Mouse (Mus musculus) monocyte, adult 59 days (primary cell): ENCODE results near the gene Apon. TPM values are rescaled to one million over a fixed set of nuclear protein-coding genes. Genes with fewer than 3 reads are reported as not detected.

Source experiments
- total RNA-seq, 2 experiments: library from RNA; stranded (reverse); gene quantifications; one replicate each; pipeline ENCODE4 v1.2.4; 2023

Gene Apon
- total RNA-seq = not detected

DNA sequence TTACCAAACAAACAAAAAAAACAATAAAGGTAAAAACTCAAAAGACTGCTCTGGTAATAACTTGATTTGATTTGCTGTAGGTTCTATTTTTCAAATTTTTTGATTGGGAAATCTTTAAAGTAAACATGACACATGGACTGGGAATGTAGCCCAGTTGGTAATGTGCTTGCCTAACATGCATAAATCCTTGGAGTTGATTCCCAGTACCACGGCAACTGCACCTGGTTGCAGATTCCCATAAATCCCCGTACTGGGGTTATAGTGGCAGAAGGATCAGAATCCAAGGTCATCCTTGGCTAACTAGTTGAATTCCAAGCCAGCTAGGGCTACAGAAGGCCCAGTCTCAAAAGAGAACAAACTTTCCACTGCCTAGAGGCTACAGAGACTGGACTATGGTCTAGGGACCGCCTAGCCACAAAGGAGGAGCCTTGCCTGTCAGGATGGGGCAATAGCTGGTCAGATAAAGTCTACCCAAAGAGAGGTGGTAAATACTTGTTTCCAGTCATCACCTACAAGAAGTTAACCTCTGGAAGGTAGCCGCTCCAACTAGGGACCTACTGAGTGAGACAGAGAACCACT lies at the start of gene Apon:
Apon (plus strand) TSS at position 420 of the 579 bp plus-strand sequence.

DNA sequence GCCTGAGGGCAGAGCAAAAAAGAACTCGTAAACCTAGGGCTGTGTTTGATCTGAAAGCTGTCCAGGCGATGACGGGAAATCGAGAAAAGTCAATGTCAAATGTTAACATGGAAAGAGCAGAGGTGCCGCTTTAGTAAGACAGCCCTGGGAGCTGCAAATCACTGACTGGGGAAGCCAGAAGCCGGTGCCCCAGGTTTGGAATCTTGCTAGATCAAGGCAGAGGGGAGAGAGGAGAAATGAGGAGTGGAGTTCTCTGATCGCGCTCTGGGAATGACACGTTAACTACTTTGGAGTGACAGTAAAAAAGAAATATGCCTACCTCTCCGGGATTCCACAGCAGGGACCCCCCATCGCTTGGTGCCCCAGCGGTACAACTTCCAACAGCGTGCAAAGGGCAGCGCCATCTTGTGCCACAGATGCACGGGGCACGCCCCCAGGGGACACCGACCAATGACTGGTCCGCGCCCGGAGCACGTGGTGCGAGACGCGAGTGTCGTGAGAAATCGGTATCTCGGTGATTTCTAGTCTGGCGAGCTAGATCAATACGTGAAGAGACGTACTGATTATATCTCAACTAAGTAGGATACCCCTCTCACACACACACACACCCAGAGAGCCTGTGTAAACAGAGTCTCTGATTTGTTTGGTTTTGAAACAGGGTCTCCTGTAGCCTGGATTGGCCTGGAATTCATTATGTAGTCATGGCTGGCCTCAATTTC lies 42.3 kb upstream of the Apon start, which contains the start of gene Spryd4:
Spryd4 (minus strand) TSS at position 418 of the 719 bp plus-strand sequence.

DNA sequence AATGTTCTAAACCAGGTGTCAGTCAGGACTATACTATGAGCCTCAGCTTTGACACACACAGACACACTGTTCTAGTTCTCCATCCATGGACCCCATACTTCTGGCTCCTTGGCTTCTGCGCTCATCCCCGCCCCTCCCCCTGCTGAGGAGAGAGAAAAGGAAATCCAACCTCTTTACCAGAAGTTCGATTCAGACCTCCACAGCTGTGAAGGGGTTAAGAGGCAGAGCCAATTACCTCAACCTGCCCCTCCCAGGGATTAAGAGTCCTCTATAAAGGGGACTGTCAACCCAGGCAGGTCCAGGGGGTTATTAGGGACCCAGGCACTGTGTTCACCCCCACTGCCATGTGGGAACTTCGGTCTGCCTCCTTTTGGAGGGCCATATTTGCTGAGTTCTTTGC lies 28.4 kb upstream of the Apon start, which contains the start of gene Mip:
Mip (plus strand) TSS at position 301 of the 400 bp plus-strand sequence.

DNA sequence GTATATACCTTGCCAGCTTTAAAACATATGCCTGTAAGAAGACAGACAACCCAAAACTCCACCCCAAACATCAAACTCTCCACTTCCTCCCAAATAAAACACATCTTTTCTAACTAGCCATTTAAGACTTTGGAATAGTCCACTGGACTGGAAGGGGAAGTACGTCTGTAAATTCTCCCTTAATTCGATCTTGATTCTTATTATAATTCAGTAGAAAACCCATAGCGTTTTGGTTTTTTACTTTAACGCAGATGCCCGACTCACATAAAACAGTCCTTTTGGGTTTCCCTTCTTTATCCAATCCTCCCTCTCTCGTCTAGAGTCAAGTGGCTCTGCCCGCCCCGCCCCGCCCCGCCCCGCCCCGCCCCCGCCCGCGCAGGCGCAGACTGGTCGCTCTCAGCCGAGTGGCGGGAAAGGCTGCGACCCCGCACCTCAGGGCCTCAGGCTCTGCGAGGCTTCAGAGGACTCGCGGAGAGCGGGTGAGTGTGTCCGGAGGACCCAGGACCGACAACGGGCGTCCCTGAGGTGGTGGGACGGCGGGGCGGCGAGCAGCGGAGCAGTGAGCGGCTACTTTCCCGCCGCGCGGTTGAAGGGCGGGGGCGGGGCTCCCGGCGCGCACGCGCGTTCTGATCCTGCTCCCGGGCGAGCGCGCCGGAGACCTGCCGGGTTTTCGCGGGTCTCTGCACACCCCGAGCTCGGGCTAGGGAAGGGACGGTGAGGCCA lies 22.0 kb upstream of the Apon start, which contains the start of gene Timeless:
Timeless (plus strand) TSS at position 369 of the 723 bp plus-strand sequence.

DNA sequence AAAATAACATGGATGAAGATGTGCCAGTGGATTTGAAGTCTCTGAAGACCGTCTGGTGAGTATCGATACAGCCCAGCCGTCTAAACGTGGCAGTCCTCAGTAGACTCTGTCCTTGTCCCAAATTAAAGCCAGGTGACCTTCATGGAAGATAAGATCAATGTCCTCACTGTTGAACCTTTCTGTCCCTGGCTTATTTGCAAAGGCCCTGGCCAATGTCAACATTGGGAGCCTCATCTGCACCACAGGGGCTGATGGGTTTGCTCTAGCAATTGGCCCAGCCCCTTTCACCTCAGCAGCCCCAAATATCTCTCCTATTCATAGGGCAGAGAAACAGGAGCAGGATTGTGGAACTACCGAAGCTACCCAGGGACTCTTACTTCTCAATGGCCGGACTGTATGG lies 14.5 kb downstream of the Apon start, which contains the start of gene Apof:
Apof (plus strand) TSS at position 301 of the 400 bp plus-strand sequence.

DNA sequence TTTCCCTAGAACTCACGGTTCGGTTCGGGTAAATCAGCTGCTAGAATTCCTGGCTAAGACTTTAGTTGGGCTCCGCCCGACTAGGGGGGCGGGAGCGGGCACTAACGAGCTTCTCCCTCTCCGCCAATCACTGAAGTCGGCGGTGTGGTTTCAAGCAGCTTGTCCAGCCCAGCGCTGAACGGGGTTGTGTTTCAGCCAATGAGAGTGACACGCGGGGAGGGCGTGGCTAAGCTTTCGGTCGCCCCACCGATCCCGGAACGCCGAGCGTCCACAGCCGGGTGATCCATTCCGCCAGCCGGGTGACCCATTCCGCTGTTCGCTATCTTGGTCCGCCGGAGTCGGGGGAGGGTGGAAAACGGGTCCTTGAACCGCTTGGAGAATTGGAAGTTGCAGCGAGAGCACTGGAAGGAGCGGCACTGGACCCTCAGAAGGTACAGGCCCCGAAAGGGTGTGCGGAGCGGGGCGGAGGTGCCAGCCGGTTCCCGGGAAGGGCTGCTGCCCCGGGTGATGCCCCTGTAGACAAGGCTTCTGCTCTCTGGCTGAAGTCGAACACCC lies 16.5 kb downstream of the Apon start, which contains the start of gene Stat2:
Stat2 (plus strand) TSS at position 273 of the 555 bp plus-strand sequence.

DNA sequence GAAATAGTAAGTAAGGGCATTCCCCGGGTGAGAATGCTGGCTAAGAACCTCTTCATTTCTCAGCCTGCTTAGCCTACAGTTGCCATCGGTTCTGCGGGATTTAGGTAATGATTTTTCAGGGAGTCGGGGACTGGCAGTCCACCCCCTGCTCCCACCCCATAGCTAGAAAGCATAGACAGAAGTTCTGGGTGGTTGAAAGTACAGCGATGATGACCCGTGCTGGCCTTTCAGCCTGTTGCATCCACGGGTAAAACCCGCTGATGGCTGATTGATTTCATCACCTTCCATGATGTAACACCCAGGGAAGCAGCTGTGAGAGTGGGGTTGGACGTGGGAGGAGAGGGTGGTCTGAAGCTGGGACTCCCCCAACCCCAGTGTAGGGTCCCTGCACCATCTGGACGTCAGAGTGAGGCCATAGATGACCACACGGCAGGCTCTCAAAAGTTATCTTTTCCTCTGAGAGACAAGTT lies 44.8 kb downstream of the Apon start, which contains the start of gene Il23a:
Il23a (minus strand) TSS at position 51 of the 470 bp plus-strand sequence.

DNA sequence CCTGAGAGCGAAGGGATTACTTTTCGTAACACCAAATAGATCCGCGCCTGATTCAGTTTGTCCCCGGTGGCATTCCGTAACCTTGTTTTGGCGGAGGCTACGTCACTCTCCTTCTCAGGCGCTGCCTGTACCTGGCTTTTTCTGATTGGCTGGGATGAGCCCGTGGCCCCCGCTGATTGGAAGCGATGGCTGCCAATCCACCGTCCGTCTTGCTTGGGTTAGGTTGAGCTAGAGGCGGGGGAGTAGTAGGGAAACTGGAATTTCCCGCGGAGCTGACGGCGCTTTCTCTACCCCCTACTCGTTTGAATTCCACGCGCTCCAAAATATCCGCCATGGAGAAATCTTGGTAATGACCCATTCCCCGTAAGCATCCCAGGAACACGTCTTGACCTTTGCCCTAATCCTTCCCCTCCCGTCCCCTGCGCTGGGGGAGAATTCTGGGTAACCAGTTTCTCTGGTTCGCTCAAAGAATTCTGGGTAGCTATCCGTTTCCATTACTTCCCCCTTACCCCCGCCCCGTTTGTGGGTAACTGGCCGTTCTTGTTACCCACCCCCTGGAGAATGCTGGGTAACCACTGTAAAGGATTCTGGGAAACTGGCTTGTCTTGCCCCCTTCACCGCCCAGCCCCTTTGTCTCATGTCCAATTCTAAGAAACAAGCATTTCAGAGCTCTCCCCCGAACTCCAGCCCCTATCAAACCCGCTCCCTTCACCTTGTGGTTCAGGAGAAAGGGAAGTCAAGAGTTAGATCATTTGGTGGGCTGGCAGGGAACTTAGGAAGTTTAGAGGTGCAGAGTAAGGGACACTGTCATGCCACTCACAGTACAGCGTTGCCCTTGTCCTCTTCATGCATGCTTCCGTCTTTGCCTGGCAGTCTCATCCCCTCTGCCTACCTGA lies 49.5 kb downstream of the Apon start, which contains the start of gene Pan2:
Pan2 (plus strand) TSS at position 210 of the 896 bp plus-strand sequence.

Other genes starting within 250 kb of the Apon start
- not detected for gene Hsd17b6, start 246.5 kb upstream of the Apon start, total RNA-seq
- 1 to 10 TPM; 2.9 to 3.5 TPM for gene Prim1, start 238.9 kb upstream of the Apon start, total RNA-seq
- 100 to 1,000 TPM; 568 to 584 TPM for gene Naca, start 218.5 kb upstream of the Apon start, total RNA-seq
- 100 to 1,000 TPM; 107 to 108 TPM for gene Ptges3, start 195.1 kb upstream of the Apon start, total RNA-seq
- gene Atp5b, start 170.8 kb upstream of the Apon start, total RNA-seq = 100 to 1,000 TPM; 488 to 502 TPM
- 100 to 1,000 TPM; 107 to 114 TPM for gene Baz2a, start 162.5 kb upstream of the Apon start, total RNA-seq
- 10 to 100 TPM; 23.0 to 27.1 TPM for gene Rbms2, start 73.8 kb upstream of the Apon start, total RNA-seq
- gene Gls2, start 59.6 kb upstream of the Apon start, total RNA-seq = not detected
- 1 to 10 TPM; 8.9 to 9.2 TPM for gene Spryd4, start 42.3 kb upstream of the Apon start, total RNA-seq
- gene Mip, start 28.3 kb upstream of the Apon start, total RNA-seq = not detected
- gene Timeless, start 22.0 kb upstream of the Apon start, total RNA-seq = 1 to 10 TPM; 4.3 to 4.9 TPM
- gene Apof, start 14.6 kb downstream of the Apon start, total RNA-seq = not detected
- gene Stat2, start 16.5 kb downstream of the Apon start, total RNA-seq = 100 to 1,000 TPM in 1 of 2 experiments, 10 to 100 TPM in 1; 93.6 to 100 TPM
- gene Il23a, start 44.7 kb downstream of the Apon start, total RNA-seq = not detected
- 10 to 100 TPM; 30.6 to 31.6 TPM for gene Pan2, start 49.2 kb downstream of the Apon start, total RNA-seq
- 10 to 100 TPM; 39.9 to 48.2 TPM for gene Cnpy2, start 68.4 kb downstream of the Apon start, total RNA-seq
- 100 to 1,000 TPM; 101 to 110 TPM for gene Cs, start 83.6 kb downstream of the Apon start, total RNA-seq
- gene Coq10a, start 114.9 kb downstream of the Apon start, total RNA-seq = 10 to 100 TPM; 25.6 to 35.8 TPM
- gene Ankrd52, start 123.0 kb downstream of the Apon start, total RNA-seq = 10 to 100 TPM; 47.1 to 49.2 TPM
- not detected for gene Slc39a5, start 147.1 kb downstream of the Apon start, total RNA-seq
- gene Nabp2, start 157.4 kb downstream of the Apon start, total RNA-seq = 10 to 100 TPM; 42.7 to 46.3 TPM
- 10 to 100 TPM; 50.3 to 51.2 TPM for gene Rnf41, start 157.6 kb downstream of the Apon start, total RNA-seq
- 100 to 1,000 TPM; 111 to 131 TPM for gene Smarcc2, start 205.2 kb downstream of the Apon start, total RNA-seq
- 100 to 1,000 TPM; 761 to 845 TPM for gene Myl6, start 240.0 kb downstream of the Apon start, total RNA-seq
- gene Myl6b, start 244.6 kb downstream of the Apon start, total RNA-seq = 1 to 10 TPM in 1 of 2 experiments, under 1 TPM in 1; 0.52 to 1.3 TPM